Mouse (Mus musculus): Measurements from ENCODE around the gene Spata5.

- TF ChIP-seq ZNF384 (IDR thresholded peaks at IDR 0.05; ENCODE audit: low read depth, low read length) (no peak), ELF1 (IDR thresholded peaks at IDR 0.05; ENCODE audit: low read depth, low read length) (no peak), MYC (IDR thresholded peaks at IDR 0.05; ENCODE audit: low read depth, low read length) (no peak), MAZ (IDR thresholded peaks at IDR 0.05; ENCODE audit: low read depth, low read length) (no peak)
Observed at GRCm38 (mm10) chr3:37426069-37426468, 6.4 kb downstream of the Spata5 start.
